Mouse (Mus musculus): Measurements from ENCODE around the gene Olfr220. TPM values are rescaled to one million over a fixed set of nuclear protein-coding genes. Genes with fewer than 3 reads are reported as not detected.

Olfr220 gene
- polyA plus RNA-seq, 1 experiment, result not detected

DNA sequence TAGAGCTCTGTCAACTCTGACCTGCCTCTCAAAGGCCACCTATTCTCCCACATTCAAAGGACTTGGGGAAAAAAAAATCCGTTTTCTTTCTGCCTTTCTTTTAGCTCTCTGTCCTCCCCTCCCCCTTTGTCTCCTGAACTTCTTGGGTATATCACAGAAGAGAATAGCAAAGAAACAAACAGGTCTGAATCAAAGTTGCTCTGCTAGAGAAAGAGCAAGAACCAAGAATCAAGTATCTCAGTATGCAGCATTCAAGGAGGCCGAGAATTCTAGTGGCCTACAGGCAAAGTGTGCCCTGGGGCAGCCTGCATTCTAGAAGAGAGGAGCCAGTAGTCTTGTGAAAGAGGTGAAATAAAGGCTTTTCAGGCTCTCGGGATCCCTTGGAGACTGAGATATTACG is 58.2 kb downstream of the Olfr220 start:
- H3K36me3 ChIP-seq (ENCODE audit: control insufficient read depth, insufficient read depth, low read length, poor library complexity, severe bottlenecking), result no peaks in the 10 kb centered on the region
- H3K9me3 ChIP-seq (replicated peaks; ENCODE audit: control insufficient read depth, insufficient read depth, low read length, poor library complexity, severe bottlenecking), result peaks cover 3% of the 10 kb centered on the region; the same call in 1 of the 2 replicates
- H3K4me1 ChIP-seq (ENCODE audit: control insufficient read depth, insufficient read depth, low read length), result no peaks in the 10 kb centered on the region
- H3K27me3 ChIP-seq (ENCODE audit: control insufficient read depth, insufficient read depth, low read length, poor library complexity, severe bottlenecking), result no peaks in the 10 kb centered on the region
- no peak overlapping the region; the same call in 1 of the 2 replicates for H3K27ac ChIP-seq (ENCODE audit: insufficient read depth, low read length)
- no peak overlapping the region for H3K4me3 ChIP-seq (ENCODE audit: low read depth, low read length)
- TF ChIP-seq CTCF (IDR thresholded peaks at IDR 0.05; ENCODE audit: low read depth, low read length) (no peak), EP300 (IDR thresholded peaks at IDR 0.05; ENCODE audit: insufficient read depth, low read depth, low read length) (no peak), POLR2A (IDR thresholded peaks at IDR 0.05; ENCODE audit: insufficient read depth, low read length) (no peak)
- no peak overlapping the region for H3K9ac ChIP-seq (ENCODE audit: low read depth, poor library complexity, severe bottlenecking)

Other genes with a start within 250 kb of the Olfr220 start
- gene Olfr419, start 190.0 kb upstream of the Olfr220 start, polyA plus RNA-seq (2011; ENCODE audit: insufficient read depth, insufficient read length, low read depth, missing spikeins), result not detected in 2 replicates
- gene Mptx1, start 111.6 kb upstream of the Olfr220 start, polyA plus RNA-seq (2011; ENCODE audit: insufficient read depth, insufficient read length, low read depth, missing spikeins), result not detected in 2 replicates
- not detected in 2 replicates for gene Olfr417, start 77.0 kb upstream of the Olfr220 start, polyA plus RNA-seq (2011; ENCODE audit: insufficient read depth, insufficient read length, low read depth, missing spikeins)
- not detected in 2 replicates for gene Olfr248, start 51.0 kb upstream of the Olfr220 start, polyA plus RNA-seq (2011; ENCODE audit: insufficient read depth, insufficient read length, low read depth, missing spikeins)
- gene Olfr414, start 18.0 kb upstream of the Olfr220 start, polyA plus RNA-seq (2011; ENCODE audit: insufficient read depth, insufficient read length, low read depth, missing spikeins), result not detected in 2 replicates
- 4.0 and 4.3 TPM in 2 replicates for gene Fmn2, start 59.7 kb downstream of the Olfr220 start, polyA plus RNA-seq (2011; ENCODE audit: insufficient read depth, insufficient read length, low read depth, missing spikeins)

Data from ES-Bruce4 (cell line).